Mouse (Mus musculus) cerebellum, postnatal 14 days (tissue): ENCODE measurements around the gene Svs1.
A peak's percentile ranks its signal among the peaks of the same experiment; 100 is the strongest.
"Not testable (repeated sequence)": the region's sequence is repeated elsewhere in the genome, so short reads cannot be mapped to it uniquely, and the experiment has no call there.

Experiments used
- DNase-seq, 2 experiments: peaks; one replicate each; pipeline ENCODE4 v3.0.0; 2021; ENCODE audit warnings: mixed read lengths in 2 of 2

Svs1 gene

DNA sequence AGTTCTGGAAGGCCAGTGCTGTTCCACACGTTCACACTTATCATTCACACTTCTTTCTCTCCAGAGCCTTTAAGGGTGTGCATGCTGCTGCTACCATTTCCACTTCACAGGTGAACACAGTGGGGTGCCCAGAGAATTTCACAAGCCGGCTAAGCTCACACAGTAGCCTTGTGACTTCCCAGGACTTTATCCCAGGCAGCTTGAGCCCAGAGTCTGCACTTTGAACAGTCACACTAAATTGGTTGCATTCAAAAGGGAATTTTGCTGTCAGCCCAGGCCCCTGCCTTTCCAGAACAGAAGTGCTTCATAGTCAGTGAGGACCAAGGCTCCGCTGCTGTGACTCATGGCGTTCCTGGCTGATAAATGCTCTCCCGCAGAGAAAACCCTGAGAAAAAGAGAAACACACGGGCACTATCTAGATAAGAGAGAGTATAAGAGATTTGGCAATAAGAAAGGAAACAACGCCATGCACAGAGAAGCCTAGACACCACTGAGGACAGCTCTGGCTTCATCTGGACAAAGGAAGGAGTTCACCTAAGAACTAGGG lies at the start of gene Svs1:
Gene Svs1, plus strand, starts transcription at position 418 of the 547 bp plus-strand sequence.
- DNase-seq: no peak

GRCm38 (mm10) chr6:48949596-48949995 lies 37.1 kb upstream of the Svs1 start:
- no peak for DNase-seq

- no peak for DNase-seq
Measured at GRCm38 (mm10) chr6:48950676-48951075, 36.0 kb upstream of the Svs1 start.

GRCm38 (mm10) chr6:48951630-48952029 lies 35.0 kb upstream of the Svs1 start:
- DNase-seq: no peak

- DNase-seq: no peak
Measured at GRCm38 (mm10) chr6:48953220-48953619, 33.4 kb upstream of the Svs1 start.

- no peak for DNase-seq
Measured at GRCm38 (mm10) chr6:48954211-48954610, 32.5 kb upstream of the Svs1 start.

- peak; percentile 16 to 35 for DNase-seq
Measured at GRCm38 (mm10) chr6:48954946-48955345, 31.7 kb upstream of the Svs1 start.

DNA sequence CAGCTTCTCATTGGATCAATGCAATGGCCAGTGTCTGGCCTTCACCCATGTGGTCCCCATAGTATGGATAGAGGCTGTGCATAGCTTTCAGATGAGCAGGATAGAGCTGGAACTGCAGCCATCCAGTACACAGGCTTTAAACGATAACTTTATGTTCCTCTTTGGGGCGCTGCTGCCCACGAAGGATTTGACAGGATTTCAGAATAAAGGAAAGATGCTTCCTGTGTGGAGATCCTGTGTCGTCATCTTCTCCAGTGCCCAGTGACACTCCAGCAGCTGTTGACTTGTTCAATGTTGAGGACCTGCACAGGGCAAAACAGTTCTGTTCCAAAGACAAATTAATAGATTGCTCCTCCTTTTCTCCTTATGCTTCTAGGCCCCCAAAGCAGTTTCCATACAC lies 29.9 kb upstream of the Svs1 start:
- DNase-seq: no peak

- DNase-seq: peak; percentile 60 to 68
Measured at GRCm38 (mm10) chr6:48958053-48958452, 28.6 kb upstream of the Svs1 start.

DNA sequence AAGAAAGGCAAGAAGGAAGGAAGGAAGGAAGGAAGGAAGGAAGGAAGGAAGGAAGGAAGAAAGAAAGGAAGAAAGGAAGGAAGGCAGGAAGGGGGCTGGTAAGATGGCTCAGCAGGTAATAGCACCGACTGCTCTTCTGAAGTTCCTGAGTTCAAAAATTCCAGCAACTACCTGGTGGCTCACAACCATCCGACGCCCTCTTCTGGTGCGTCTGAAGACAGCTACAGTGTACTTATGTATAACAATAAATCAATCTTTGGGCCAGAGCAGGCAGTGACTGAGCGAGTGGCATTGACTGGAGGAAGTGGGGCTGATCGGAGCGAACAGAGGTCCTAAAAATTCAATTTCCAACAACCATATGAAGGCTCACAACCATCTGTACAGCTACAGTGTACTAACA lies 27.5 kb upstream of the Svs1 start:
- DNase-seq: peak; percentile 28 to 30

- not testable (repeated sequence) for DNase-seq
Measured at GRCm38 (mm10) chr6:48966696-48967095, 20.0 kb upstream of the Svs1 start.

DNA sequence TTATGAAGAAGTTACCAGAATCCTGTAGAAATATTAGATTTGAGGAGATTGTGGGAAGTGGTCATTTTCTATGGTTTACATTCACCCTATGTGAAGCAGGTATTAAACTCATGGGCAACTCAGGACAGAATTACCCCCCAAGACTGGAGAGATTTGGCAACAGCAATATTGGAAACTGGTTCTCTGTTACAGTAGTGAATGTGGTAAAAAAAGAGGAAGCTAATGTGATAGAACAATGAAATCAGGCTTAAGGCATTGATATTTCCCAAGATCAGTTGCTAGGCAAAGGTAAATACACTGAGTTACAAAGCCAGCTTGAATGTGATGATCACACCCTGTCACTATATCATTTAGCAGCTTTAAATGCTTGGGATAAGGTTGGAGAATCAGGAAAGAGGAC lies 18.8 kb upstream of the Svs1 start:
- no peak for DNase-seq

- DNase-seq: no peak
Measured at GRCm38 (mm10) chr6:48974663-48975062, 12.0 kb upstream of the Svs1 start, which contains the start of gene Doxl2. Gene Doxl2 (plus strand): TSS chr6:48974963.

- DNase-seq: no peak
Measured at GRCm38 (mm10) chr6:48979616-48980015, 7.0 kb upstream of the Svs1 start.

DNA sequence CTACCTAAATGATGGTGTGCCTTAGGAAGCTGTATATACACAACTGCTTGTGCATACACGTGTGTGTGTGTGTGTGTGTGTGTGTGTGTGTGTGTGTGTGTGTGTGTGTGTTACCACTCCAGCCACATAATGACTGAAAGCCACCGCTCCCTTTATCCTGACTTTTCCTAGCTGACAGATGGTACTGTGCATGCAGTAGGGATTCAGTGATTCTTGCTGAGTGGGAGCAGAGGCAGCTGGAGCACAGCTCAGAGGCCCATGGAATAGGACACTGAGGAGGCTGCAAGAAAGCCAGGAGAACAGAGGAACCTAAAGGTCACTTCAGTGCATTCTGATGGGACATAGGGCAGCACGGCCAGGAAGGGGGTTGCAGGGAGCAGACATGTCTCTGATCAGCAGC lies 4.4 kb upstream of the Svs1 start:
- no peak for DNase-seq

DNA sequence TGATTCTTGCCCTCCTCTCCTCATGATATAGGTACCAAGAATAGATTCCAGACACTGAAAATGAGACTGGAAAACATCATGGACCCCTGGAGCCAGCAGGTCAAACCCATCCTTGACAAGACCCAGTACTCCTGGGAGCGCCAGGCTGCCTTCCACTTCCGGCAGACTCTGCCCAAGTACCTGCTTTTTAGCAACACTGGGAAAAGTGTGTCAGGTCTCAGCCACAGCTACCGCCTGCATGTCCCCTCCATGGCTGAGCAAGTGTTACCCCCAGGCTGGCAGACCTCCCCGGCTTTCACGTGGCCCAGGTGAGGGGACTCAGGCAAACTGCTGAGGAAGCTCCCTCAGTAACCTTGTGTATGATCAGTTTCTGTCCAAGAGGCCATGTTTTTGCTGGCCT lies 3.3 kb downstream of the Svs1 start:
- DNase-seq: no peak

DNA sequence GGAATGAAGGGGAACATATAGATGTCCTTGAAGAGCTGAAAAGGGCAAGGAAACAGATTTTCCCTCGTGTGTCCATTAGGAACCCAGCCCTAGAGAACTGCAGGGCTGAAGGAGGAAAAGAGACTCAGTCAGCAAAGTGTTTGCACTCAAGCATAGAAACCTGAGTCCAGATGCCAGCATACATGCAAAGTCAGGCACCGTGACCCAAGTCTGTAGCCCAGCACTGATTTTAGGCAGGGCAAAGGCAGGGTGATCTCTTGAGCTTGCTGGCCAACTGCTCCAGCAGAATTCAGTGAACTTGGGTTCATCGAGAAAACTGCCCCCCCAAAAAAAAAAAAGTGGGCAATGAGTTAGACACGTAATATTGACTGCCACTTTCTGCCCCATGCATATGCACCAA lies 5.3 kb downstream of the Svs1 start:
- DNase-seq: no peak

GRCm38 (mm10) chr6:48998186-48998585 lies 11.5 kb downstream of the Svs1 start:
- no peak for DNase-seq

DNA sequence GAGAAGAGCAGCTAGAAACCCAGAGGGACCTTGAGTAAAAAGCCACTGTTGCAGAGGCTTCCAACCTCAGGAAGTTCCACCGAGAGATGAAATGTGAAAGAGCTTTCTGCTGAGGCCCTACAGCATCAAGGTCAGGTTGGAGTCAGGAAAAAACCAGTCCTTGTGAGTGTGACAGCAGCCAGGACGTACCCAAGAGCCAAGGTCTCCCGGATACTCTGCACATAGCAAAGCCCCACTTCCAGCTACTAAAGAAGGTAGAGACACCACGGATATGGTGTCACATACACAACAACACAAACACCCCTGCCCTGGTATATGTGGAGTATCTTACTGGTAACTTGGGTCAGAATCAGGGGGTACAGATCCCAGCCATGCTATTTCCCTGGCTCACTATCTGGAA lies 12.1 kb downstream of the Svs1 start:
- no peak for DNase-seq

GRCm38 (mm10) chr6:49003381-49003780 lies 16.7 kb downstream of the Svs1 start:
- DNase-seq: no peak

DNA sequence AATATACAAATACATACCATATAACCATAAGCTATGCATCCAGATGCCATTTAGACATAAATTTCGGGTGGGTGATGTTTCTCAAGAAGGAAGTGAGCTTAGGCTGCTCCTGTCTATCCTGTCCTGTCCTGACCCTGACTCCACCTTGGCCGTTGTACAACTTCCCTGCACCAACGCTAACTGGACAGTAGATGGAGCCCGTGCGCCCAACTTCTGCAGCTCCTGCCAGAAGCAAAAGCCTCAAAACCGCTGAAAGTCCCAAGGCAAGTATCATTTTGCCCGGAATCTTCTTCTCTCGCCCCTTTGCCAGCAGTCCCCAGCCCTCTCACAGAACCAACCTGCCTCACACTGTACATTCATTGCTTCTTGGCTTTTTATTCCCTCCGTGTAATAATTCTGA lies 21.3 kb downstream of the Svs1 start:
- peak; percentile 73 to 78 for DNase-seq

GRCm38 (mm10) chr6:49008420-49009160 lies 21.9 kb downstream of the Svs1 start:
- no peak for DNase-seq

DNA sequence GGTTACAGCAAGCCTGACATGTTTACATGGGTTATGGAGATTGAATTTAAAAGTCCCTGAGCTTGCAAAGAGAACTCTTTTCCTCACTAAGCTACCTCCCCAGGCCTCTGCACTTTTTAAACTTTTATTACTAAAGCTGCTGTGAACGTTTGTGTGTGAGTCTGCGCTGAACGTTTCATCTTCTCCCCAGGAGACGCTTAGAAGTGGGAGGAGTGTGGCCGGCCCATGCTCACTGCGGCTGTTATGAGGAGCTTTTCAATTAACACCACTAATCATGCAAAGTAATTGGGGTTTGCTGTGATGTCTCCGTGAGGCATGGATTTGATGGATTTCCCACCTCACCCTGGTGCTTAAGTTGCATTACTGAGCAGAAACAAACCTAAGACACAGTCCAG lies 22.5 kb downstream of the Svs1 start:
- no peak for DNase-seq

- DNase-seq: peak in 1 of 2 experiments; percentile 29
Measured at GRCm38 (mm10) chr6:49009665-49010064, 23.0 kb downstream of the Svs1 start.

- no peak for DNase-seq
Measured at GRCm38 (mm10) chr6:49011191-49011590, 24.5 kb downstream of the Svs1 start.
